Mouse (Mus musculus): ENCODE measurements around the gene Rsph6a.
A peak's percentile ranks its signal among the peaks of the same experiment; 100 is the strongest.

Gene Rsph6a

GRCm38 (mm10) chr7:19098811-19099210 is 44.3 kb downstream of the Rsph6a start:
- no peak for DNase-seq (ENCODE audit: low spot score in 2 of 2)

- DNase-seq (ENCODE audit: low spot score in 2 of 2), result no peak
These were observed 45.8 kb downstream of the Rsph6a start for GRCm38 (mm10) chr7:19100290-19100689.

GRCm38 (mm10) chr7:19103741-19104140 is 49.3 kb downstream of the Rsph6a start:
- no peak for DNase-seq (ENCODE audit: low spot score in 2 of 2)

DNA sequence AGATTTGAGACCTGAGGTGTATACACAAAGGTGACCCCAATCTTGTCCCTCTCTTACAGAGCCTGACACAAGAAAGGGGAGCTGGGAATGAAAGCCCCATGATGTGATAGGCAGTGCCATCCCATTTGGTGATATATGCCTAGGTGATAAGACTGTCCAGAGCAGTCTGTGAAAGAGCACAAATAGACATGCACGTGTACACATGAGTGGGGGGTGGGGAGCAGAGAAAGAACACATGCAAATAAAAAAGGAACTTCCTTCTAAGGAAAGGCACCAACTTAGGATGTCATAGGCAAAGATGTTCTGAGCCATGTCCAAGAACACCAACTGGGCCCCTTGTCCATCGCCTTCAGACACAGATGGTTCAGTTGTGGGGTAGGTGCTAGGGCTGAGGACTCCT is 50.0 kb downstream of the Rsph6a start:
- no peak for DNase-seq (ENCODE audit: low spot score in 2 of 2)

- no peak for DNase-seq (ENCODE audit: low spot score in 2 of 2)
These were observed 52.9 kb downstream of the Rsph6a start for GRCm38 (mm10) chr7:19107436-19107835.

GRCm38 (mm10) chr7:19109565-19109964 is 55.1 kb downstream of the Rsph6a start:
- DNase-seq (ENCODE audit: low spot score in 2 of 2), result no peak

DNA sequence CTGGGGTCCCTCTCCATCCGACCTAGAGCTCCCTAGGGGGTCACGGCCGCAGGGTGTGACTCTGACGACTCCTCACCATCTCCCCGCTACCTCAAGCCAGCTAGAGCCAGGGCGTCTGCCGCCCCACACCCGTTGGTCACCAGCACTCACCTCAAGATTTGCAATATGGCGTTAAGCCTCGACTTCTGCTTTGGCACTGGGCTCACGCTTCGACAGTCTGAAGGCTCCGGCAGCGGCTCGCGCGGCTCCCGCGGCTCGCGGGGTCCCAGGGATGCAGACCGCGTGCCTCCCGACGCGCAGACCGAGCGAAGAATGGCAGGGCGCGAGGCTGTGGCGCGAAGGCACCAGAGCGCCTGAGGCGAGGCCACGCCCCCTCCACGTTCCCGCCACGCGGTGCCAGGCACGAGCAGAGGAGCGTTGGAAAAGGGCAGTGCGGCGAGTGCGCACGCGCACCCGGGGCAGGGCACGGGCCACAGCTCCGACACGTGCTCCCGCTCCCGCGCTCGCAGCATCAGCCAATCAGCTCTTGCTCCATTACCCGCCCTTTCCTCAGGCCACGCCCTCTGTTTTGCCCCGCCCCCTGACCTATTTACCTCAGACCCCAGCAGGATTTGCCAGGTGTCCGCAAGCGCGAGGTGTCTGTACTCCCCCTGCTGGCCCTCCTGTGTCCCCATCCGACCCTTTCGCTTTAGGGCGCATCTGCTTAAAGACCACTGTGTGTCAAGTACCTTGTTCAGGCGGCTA is 63.7 kb downstream of the Rsph6a start, which contains the start of gene Gm4969:
Gene Gm4969, minus strand, starts transcription at position 341 of the 744 bp plus-strand sequence.
- DNase-seq (ENCODE audit: low spot score in 2 of 2), result peak; percentile 26 to 45

DNA sequence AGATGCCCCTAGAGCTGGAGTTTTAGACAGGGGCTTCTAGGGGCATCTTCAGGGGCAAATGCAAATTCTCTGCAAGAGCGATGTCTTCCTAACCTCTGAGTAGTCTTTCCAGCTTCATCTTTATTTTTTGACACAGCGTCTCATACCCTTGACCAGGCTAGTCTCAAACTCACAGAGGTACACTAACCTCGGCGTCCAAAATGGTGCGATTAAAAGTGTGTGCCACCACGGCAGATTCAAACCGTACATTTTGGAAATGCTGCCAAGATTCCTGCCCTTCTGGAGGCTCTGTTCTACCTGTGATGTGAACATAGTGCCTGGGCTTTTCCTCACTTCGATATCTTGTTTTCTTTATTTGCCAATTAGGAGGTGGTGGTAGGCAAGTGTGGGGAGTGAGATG is 64.6 kb downstream of the Rsph6a start:
- DNase-seq (ENCODE audit: low spot score in 2 of 2), result no peak

- DNase-seq (ENCODE audit: low spot score in 2 of 2), result peak; percentile 97
These were observed 65.3 kb downstream of the Rsph6a start, which contains the start of gene Fbxo46 for GRCm38 (mm10) chr7:19119631-19120429. Gene Fbxo46 (plus strand): TSS chr7:19119859.

GRCm38 (mm10) chr7:19121686-19122085 is 67.2 kb downstream of the Rsph6a start:
- no peak for DNase-seq (ENCODE audit: low spot score in 2 of 2)
